Mouse (Mus musculus) midbrain, embryonic 10.5 days (tissue): ENCODE data around the gene Palld. TPM values are rescaled to one million over a fixed set of nuclear protein-coding genes. Genes with fewer than 3 reads are reported as not detected.

Experiments
- DNase-seq: peaks from one replicate; pipeline ENCODE4 v3.0.0-alpha.2; 2017; ENCODE audit warnings: low spot score
- H3K27ac ChIP-seq: fragments of 300-500 bp; sonication (generic); replicated peaks from 2 replicates; pipeline ENCODE4 v1.5.1; 2016; ENCODE audit warnings: mild to moderate bottlenecking
- H3K27me3 ChIP-seq: fragments of 300-500 bp; sonication (generic); 2 replicates; pipeline ENCODE4 v1.6.1; 2016; ENCODE audit warnings: low read depth, mild to moderate bottlenecking; ENCODE audit not compliant: poor library complexity, severe bottlenecking
- H3K36me3 ChIP-seq: fragments of 300-500 bp; sonication (generic); 2 replicates; pipeline ENCODE4 v1.6.1; 2016; ENCODE audit warnings: mild to moderate bottlenecking, moderate library complexity
- H3K4me1 ChIP-seq: fragments of 300-500 bp; sonication (generic); 2 replicates; pipeline ENCODE4 v1.6.1; 2016
- H3K4me3 ChIP-seq: fragments of 300-500 bp; sonication (generic); 2 replicates; pipeline ENCODE4 v1.5.1; 2016; ENCODE audit warnings: mild to moderate bottlenecking, moderate library complexity
- H3K9me3 ChIP-seq: fragments of 300-500 bp; sonication (generic); replicated peaks from 2 replicates; pipeline ENCODE4 v1.6.1; 2016; ENCODE audit warnings: mild to moderate bottlenecking
- WGBS: fragments of 180-500 bp; shearing (Covaris S2); methylation state at CpG from one replicate; pipeline ENCODE4 v1.1.7; 2016; 5-methylcytosine and 5-hydroxymethylcytosine counted together
- polyA plus RNA-seq: library from polyadenylated mRNA; unstranded; fragments of >200 nt; fragmentation: Nextera tagmentation; extraction: Ambion mirVana; gene quantifications from 2 replicates; pipeline ENCODE4 v1.2.1, GENCODE M21; 2016

Gene Palld
- polyA plus RNA-seq, 1 experiment from 2014 or later, result 58.2 TPM

GRCm38 (mm10) chr8:61758686-61759326 lies 143.7 kb downstream of the Palld start:
- no peaks in the 10 kb centered on the region for H3K27me3 ChIP-seq
- no peaks in the 10 kb centered on the region for H3K9me3 ChIP-seq
- peak; percentile 52 for DNase-seq
- peaks cover 25% of the 10 kb centered on the region for H3K36me3 ChIP-seq
- 12% methylated on average over 8 of the region's 8 CpGs for WGBS
- H3K27ac ChIP-seq, result peak overlapping the region; percentile 96
- H3K4me3 ChIP-seq, result peak overlapping the region; percentile 83
- H3K4me1 ChIP-seq, result peaks cover 33% of the 10 kb centered on the region

DNA sequence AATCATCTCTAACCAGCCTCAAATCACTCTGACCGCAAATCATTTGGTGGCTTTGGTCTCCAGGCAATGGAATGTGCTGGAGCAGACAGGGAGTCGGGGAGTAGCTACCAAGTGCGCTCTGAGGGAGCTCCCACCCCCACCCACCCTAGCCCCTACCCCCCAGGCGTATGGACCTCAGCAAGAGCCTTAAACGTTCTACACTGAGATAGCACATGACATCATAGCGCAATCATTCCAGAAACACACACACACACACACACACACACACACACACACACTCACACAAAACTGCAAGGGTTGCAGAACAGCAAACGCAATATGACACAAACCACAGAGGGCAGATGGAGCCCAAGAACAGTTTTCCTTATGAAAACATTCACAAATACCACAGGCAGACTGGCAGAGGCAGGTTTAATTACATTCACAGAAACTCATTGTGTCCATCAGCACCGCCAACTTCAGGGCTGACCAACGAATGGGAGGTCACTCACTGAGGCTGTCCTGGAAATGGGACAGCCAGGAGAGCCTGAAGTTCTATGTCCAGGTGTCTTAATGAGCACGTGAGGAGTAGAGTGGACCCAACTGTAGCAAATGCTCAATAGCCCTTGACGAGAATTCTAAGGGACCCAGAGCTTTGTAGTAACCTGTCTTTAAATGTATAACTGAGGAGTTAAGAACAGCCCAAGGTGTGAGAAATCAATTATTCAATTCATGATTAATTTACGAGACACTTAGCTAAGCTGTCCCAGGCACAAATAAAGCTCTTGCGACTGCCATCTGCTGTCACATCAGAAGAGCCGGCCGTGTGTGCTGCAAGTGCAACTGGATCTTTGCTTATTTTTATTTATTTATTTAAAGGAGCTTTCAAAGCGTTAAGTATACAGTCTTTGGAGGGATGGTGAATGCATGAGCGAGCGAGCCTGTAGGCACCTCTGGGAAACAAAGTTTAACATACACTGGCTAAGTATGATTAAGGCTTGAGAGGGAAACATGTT lies 145.2 kb downstream of the Palld start:
- H3K9me3 ChIP-seq, result no peaks in the 10 kb centered on the region
- peak overlapping the region; percentile 83 for H3K4me3 ChIP-seq
- H3K27me3 ChIP-seq, result no peaks in the 10 kb centered on the region
- H3K4me1 ChIP-seq, result peaks cover 33% of the 10 kb centered on the region
- peaks cover 40% of the 10 kb centered on the region for H3K36me3 ChIP-seq
- 55% methylated on average over 18 of the region's 18 CpGs for WGBS
- DNase-seq, result no peak
- H3K27ac ChIP-seq, result peak overlapping the region; percentile 64

GRCm38 (mm10) chr8:61755186-61755585 lies 147.3 kb downstream of the Palld start:
- Histone ChIP-seq H3K27ac (no peak overlapping the region), H3K9me3 (no peaks in the 10 kb centered on the region), H3K4me3 (no peak overlapping the region), H3K4me1 (peaks cover 31% of the 10 kb centered on the region), H3K27me3 (no peaks in the 10 kb centered on the region), H3K36me3 (peaks cover 60% of the 10 kb centered on the region)
- DNase-seq, result no peak
- 94% methylated on average over 2 of the region's 2 CpGs for WGBS

GRCm38 (mm10) chr8:61747070-61747469 lies 155.4 kb downstream of the Palld start:
- Histone ChIP-seq H3K9me3 (peaks cover 6% of the 10 kb centered on the region; the same call in 1 of the 2 replicates), H3K27ac (no peak overlapping the region), H3K4me3 (no peak overlapping the region), H3K4me1 (peaks cover 14% of the 10 kb centered on the region), H3K27me3 (no peaks in the 10 kb centered on the region), H3K36me3 (peaks cover 67% of the 10 kb centered on the region)
- WGBS, result 93% methylated on average over 5 of the region's 5 CpGs
- DNase-seq, result no peak

DNA sequence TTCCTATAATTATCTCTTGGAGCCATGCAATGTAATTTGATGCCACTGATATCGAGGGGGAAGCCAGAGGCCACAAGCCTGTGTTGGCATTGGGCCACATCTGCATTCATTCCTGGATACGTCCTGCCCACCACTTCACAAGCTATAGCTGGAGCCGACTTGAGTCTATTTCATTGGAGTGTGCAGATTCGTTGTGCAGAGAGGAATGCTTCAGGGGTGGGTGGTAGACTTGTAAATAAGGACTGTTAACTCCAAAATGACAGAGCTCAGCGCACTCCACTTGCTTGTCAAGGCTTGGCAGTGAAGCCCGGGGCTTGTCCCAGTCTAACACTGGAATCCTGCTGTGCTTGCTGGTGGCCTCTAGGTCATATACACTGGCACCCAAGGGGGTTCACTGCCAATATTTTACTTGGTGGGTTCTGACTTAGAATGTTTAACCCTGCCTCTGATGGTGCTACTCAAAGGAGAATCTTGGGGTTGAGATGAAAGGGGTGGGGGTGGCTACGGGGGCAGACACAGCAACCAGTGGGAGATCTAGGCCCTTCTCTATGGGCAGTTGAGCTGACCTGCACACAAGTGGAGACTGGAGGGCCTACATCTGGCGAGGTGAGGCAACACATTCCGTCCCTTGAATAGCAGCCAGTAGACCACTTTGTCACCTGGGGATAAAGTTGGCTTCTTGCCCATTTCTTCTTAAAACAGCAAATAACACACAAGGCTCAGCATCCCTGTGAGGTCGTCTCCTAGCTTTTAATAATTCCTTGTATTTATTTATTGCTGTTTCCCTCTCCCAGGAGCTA lies 157.1 kb downstream of the Palld start:
- no peak for DNase-seq
- no peak overlapping the region for H3K27ac ChIP-seq
- WGBS, result 84% methylated on average over 10 of the region's 10 CpGs

DNA sequence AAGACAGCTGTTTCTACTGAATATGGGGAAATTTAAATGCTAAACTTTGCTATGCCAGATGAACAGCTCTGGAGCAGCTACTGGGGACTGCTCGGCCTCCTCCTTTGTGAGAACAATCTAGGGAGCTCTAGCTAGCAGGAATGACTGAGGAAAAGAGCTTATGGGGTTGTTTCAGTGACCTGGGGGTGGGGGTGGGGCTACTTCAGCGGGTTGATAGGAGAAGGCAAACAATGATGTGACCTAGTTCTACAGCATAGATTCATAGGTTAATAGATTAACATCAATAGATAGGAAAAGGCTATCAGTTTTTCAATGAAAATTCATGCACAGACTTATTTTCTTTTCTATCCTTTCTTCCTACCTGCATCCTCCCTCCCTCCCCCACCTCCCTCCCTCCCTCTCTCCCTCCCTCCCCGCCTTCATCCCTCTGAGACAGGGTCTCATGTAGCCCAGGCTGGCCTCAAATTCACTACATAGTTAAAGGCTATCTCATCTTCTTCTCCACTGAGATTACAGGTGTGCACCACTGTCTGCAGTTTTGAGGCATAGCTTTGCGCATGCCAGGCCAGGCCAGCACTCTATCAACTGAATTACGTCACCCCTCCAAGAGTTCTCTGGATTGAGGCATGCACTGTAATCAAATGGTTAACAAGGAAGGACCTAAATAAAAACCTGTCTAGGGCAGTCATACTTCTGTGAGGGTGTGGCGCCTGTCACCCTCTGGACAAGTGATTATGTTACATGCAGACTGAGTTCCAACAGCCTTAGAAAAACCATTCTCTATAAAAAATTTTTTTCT lies 158.5 kb downstream of the Palld start:
- Histone ChIP-seq H3K27ac (no peak overlapping the region), H3K27me3 (no peaks in the 10 kb centered on the region), H3K4me1 (peaks cover 14% of the 10 kb centered on the region), H3K4me3 (no peak overlapping the region), H3K36me3 (peaks cover 42% of the 10 kb centered on the region), H3K9me3 (peaks cover 4% of the 10 kb centered on the region; the same call in 1 of the 2 replicates)
- 89% methylated on average over 6 of the region's 6 CpGs for WGBS
- DNase-seq, result no peak

More for the DNA sequence above, 157.1 kb downstream of the Palld start:
- H3K27me3 ChIP-seq, result no peaks in the 10 kb centered on the region
- H3K4me1 ChIP-seq, result peaks cover 14% of the 10 kb centered on the region
- peaks cover 6% of the 10 kb centered on the region; the same call in 1 of the 2 replicates for H3K9me3 ChIP-seq
- H3K4me3 ChIP-seq, result no peak overlapping the region
- H3K36me3 ChIP-seq, result peaks cover 50% of the 10 kb centered on the region

GRCm38 (mm10) chr8:61737465-61737864 lies 165.0 kb downstream of the Palld start:
- peaks cover 35% of the 10 kb centered on the region for H3K36me3 ChIP-seq
- WGBS, result 91% methylated on average over 4 of the region's 4 CpGs

GRCm38 (mm10) chr8:61736739-61737243 lies 165.7 kb downstream of the Palld start:
- H3K27me3 ChIP-seq, result no peaks in the 10 kb centered on the region
- peaks cover 4% of the 10 kb centered on the region; the same call in 1 of the 2 replicates for H3K9me3 ChIP-seq
- H3K27ac ChIP-seq, result no peak overlapping the region
- WGBS, result 89% methylated on average over 8 of the region's 8 CpGs
- no peak for DNase-seq
- H3K4me1 ChIP-seq, result no peaks in the 10 kb centered on the region
- peaks cover 35% of the 10 kb centered on the region for H3K36me3 ChIP-seq
- H3K4me3 ChIP-seq, result no peak overlapping the region

More at GRCm38 (mm10) chr8:61737465-61737864, 165.0 kb downstream of the Palld start:
- Histone ChIP-seq H3K27me3 (no peaks in the 10 kb centered on the region), H3K9me3 (peaks cover 4% of the 10 kb centered on the region; the same call in 1 of the 2 replicates), H3K27ac (no peak overlapping the region), H3K4me3 (no peak overlapping the region), H3K4me1 (no peaks in the 10 kb centered on the region)
- no peak for DNase-seq

DNA sequence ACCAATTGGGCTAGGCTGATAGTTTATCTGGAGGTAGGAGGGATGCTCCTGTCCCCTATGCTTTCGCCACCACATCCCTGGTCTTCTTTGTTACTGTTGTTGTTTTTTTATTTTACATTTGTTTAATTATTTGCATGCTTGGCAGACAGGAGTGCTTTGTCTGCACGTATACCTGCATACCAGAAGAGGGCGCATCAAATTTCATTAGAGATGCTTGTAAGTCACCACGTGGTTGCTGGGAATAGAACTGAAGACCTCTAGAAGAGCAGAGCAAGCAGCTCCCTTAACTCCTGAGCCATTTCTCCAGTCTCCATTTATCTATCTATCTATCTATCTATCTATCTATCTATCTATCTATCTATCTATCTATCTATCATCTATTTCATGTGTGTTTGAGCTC lies 166.4 kb downstream of the Palld start:
- no peaks in the 10 kb centered on the region for H3K4me1 ChIP-seq
- H3K27me3 ChIP-seq, result no peaks in the 10 kb centered on the region
- peaks cover 4% of the 10 kb centered on the region; the same call in 1 of the 2 replicates for H3K9me3 ChIP-seq
- peaks cover 35% of the 10 kb centered on the region for H3K36me3 ChIP-seq
- H3K27ac ChIP-seq, result no peak overlapping the region
- DNase-seq, result no peak
- H3K4me3 ChIP-seq, result no peak overlapping the region
- WGBS, result 61% methylated on average over 4 of the region's 4 CpGs

- Histone ChIP-seq H3K27me3 (no peaks in the 10 kb centered on the region), H3K4me1 (no peaks in the 10 kb centered on the region), H3K9me3 (no peaks in the 10 kb centered on the region), H3K27ac (no peak overlapping the region), H3K4me3 (no peak overlapping the region), H3K36me3 (peaks cover 31% of the 10 kb centered on the region)
- WGBS, result 94% methylated on average over 8 of the region's 8 CpGs
- no peak for DNase-seq
Measured at GRCm38 (mm10) chr8:61734164-61734563, 168.3 kb downstream of the Palld start.

- WGBS, result 88% methylated on average over 6 of the region's 6 CpGs
- H3K27me3 ChIP-seq, result no peaks in the 10 kb centered on the region
- no peak overlapping the region for H3K27ac ChIP-seq
- H3K4me1 ChIP-seq, result peaks cover 5% of the 10 kb centered on the region; the same call in 1 of the 2 replicates
- peaks cover 21% of the 10 kb centered on the region for H3K36me3 ChIP-seq
- no peaks in the 10 kb centered on the region for H3K9me3 ChIP-seq
- no peak overlapping the region for H3K4me3 ChIP-seq
- no peak for DNase-seq
Measured at GRCm38 (mm10) chr8:61732184-61732583, 170.3 kb downstream of the Palld start.
